Mouse (Mus musculus) Patski (cell line): ENCODE data around the gene D3Ertd254e. TPM values are rescaled to one million over a fixed set of nuclear protein-coding genes. Genes with fewer than 3 reads are reported as not detected.
"Not testable (repeated sequence)": the region's sequence is repeated elsewhere in the genome, so short reads cannot be mapped to it uniquely, and the experiment has no call there.

Experiments
- ATAC-seq: fragments of 100-300 bp; one replicate; pipeline ENCODE4 v1.8.0; 2021
- CTCF ChIA-PET: fragments of 350-600 bp; sonication (Branson Sonifier 250); formaldehyde crosslinking; loops from one replicate; lab custom pipeline; 2022; ENCODE audit warnings: inconsistent platforms; lab: Charles Lee
- POLR2A ChIA-PET: fragments of 350-600 bp; sonication (Branson Sonifier 250); formaldehyde crosslinking; loops from one replicate; lab custom pipeline; 2022; ENCODE audit warnings: antibody characterized with exemption, inconsistent platforms; lab: Charles Lee
- DNase-seq: peaks from one replicate; pipeline ENCODE4 v3.0.0-alpha.2; 2011; ENCODE audit warnings: low read depth, low spot score
- H3K27me3 ChIP-seq: fragments of 371-371 bp; one replicate; pipeline ENCODE4 v1.5.1; 2021
- CTCF ChIP-seq: fragments of 100-300 bp; IDR thresholded peaks from one replicate; pipeline ENCODE4 v1.5.1; 2021
- in situ Hi-C: fragments of 300-500 bp; cut with MboI; formaldehyde crosslinking; loops from 3 replicates; pipeline ENCODE4 v1.11.1; 2018; ENCODE audit warnings: low pct_unique_long_range_greater_than_20kb, mixed read lengths
- polyA plus RNA-seq: library from polyadenylated mRNA; unstranded; gene quantifications from one replicate; pipeline ENCODE4 v1.2.3, GENCODE M21; 2021

The D3Ertd254e gene
- 10.2 TPM for polyA plus RNA-seq

- peak; percentile 92 for DNase-seq
- TF ChIP-seq CTCF: no peak
- ATAC-seq: peak; percentile 99
- ChIA-PET POLR2A (interaction anchor here (0.7 to 0.8 kb wide), 2 partner anchors 10 to 139 kb away, joined by 3 read pairs; no protein-coding TSS in a partner anchor), CTCF (interaction anchor here (1.0 to 1.3 kb wide), 3 partner anchors 20 to 344 kb away, joined by 3 to 6 read pairs (median 3); no protein-coding TSS in a partner anchor)
- peaks cover 26% of the 10 kb centered on the region for H3K27me3 ChIP-seq
- in situ Hi-C loops: no loop called here
These were observed at the start of gene D3Ertd254e for GRCm38 (mm10) chr3:36150934-36151686. TSS of gene D3Ertd254e (plus strand) at chr3:36151017.

- DNase-seq (no peak), ATAC-seq (no peak)
- CTCF ChIA-PET: no interaction called here
- in situ Hi-C loops: no loop called here
- POLR2A ChIA-PET: no interaction called here
- peaks cover 33% of the 10 kb centered on the region for H3K27me3 ChIP-seq
- no peak for TF ChIP-seq CTCF
These were observed 34.7 kb upstream of the D3Ertd254e start for GRCm38 (mm10) chr3:36116076-36116475.

GRCm38 (mm10) chr3:36119684-36120548, 30.9 kb upstream of the D3Ertd254e start:
- in situ Hi-C loops: no loop called here
- peaks cover 23% of the 10 kb centered on the region for H3K27me3 ChIP-seq
- ATAC-seq (no peak), DNase-seq (no peak)
- POLR2A ChIA-PET: no interaction called here
- CTCF ChIA-PET: interaction anchor here (1.2 kb wide), 1 partner anchor 15 kb away, joined by 3 read pairs; no protein-coding TSS in a partner anchor
- no peak for TF ChIP-seq CTCF

- H3K27me3 ChIP-seq, DNase-seq, CTCF ChIA-PET, ATAC-seq, POLR2A ChIA-PET, in situ Hi-C loops: not testable (repeated sequence)
These were observed 24.6 kb upstream of the D3Ertd254e start for GRCm38 (mm10) chr3:36126176-36126575.

GRCm38 (mm10) chr3:36136152-36136551, 14.7 kb upstream of the D3Ertd254e start:
- POLR2A ChIA-PET: no interaction called here
- ATAC-seq: no peak
- no peak for DNase-seq
- peaks cover 33% of the 10 kb centered on the region for H3K27me3 ChIP-seq
- CTCF ChIA-PET: no interaction called here
- in situ Hi-C loops: loop anchor here (5.0 kb wide), 2 partner anchors 164 to 444 kb away; no protein-coding TSS in a partner anchor
- TF ChIP-seq CTCF: no peak

- DNase-seq (peak; percentile 42), ATAC-seq (no peak)
- peaks cover 26% of the 10 kb centered on the region for H3K27me3 ChIP-seq
- in situ Hi-C loops: loop anchor here (5.0 kb wide), 2 partner anchors 165 to 445 kb away; no protein-coding TSS in a partner anchor
- CTCF ChIA-PET: no interaction called here
- TF ChIP-seq CTCF: peak; percentile 70
- POLR2A ChIA-PET: no interaction called here
These were observed 13.3 kb upstream of the D3Ertd254e start for GRCm38 (mm10) chr3:36137560-36137959.

- ATAC-seq (no peak), DNase-seq (no peak)
- no peak for TF ChIP-seq CTCF
- CTCF ChIA-PET: no interaction called here
- in situ Hi-C loops: loop anchor here (5.0 kb wide), 2 partner anchors 166 to 446 kb away; no protein-coding TSS in a partner anchor
- POLR2A ChIA-PET: no interaction called here
- peaks cover 22% of the 10 kb centered on the region for H3K27me3 ChIP-seq
These were observed 12.6 kb upstream of the D3Ertd254e start for GRCm38 (mm10) chr3:36138171-36138660.

- CTCF ChIA-PET: no interaction called here
- POLR2A ChIA-PET: no interaction called here
- ATAC-seq (no peak), DNase-seq (no peak)
- no peak for TF ChIP-seq CTCF
- H3K27me3 ChIP-seq: peaks cover 21% of the 10 kb centered on the region
- in situ Hi-C loops: loop anchor here (5.0 kb wide), 2 partner anchors 167 to 447 kb away; no protein-coding TSS in a partner anchor
These were observed 11.8 kb upstream of the D3Ertd254e start for GRCm38 (mm10) chr3:36138996-36139395.

GRCm38 (mm10) chr3:36150537-36150933, 282 bp upstream of the D3Ertd254e start:
- in situ Hi-C loops: no loop called here
- POLR2A ChIA-PET: interaction anchor here (0.8 kb wide), 1 partner anchor 139 kb away, joined by 3 read pairs; no protein-coding TSS in a partner anchor
- TF ChIP-seq CTCF: no peak

GRCm38 (mm10) chr3:36155268-36155667, 4.5 kb downstream of the D3Ertd254e start:
- in situ Hi-C loops: no loop called here
- no peak for DNase-seq
- CTCF ChIA-PET: interaction anchor here (1.3 kb wide), 1 partner anchor 55 kb away, joined by 5 read pairs; no protein-coding TSS in a partner anchor
- POLR2A ChIA-PET: no interaction called here
- TF ChIP-seq CTCF: no peak
- H3K27me3 ChIP-seq: no peaks in the 10 kb centered on the region
- no peak for ATAC-seq

More at GRCm38 (mm10) chr3:36150537-36150933, 282 bp upstream of the D3Ertd254e start:
- H3K27me3 ChIP-seq: peaks cover 26% of the 10 kb centered on the region
- CTCF ChIA-PET: interaction anchor here (1.0 to 1.3 kb wide), 3 partner anchors 20 to 345 kb away, joined by 3 to 6 read pairs (median 3); no protein-coding TSS in a partner anchor
- ATAC-seq: no peak
- no peak for DNase-seq
